Mouse (Mus musculus): ENCODE results near the gene Pdk3. TPM values are rescaled to one million over a fixed set of nuclear protein-coding genes. Genes with fewer than 3 reads are reported as not detected.

Gene Pdk3
- 64.1 and 70.4 TPM in 2 replicates for polyA plus RNA-seq (2015; fragmentation: Nextera tagmentation; extraction: Ambion mirVana)

DNA sequence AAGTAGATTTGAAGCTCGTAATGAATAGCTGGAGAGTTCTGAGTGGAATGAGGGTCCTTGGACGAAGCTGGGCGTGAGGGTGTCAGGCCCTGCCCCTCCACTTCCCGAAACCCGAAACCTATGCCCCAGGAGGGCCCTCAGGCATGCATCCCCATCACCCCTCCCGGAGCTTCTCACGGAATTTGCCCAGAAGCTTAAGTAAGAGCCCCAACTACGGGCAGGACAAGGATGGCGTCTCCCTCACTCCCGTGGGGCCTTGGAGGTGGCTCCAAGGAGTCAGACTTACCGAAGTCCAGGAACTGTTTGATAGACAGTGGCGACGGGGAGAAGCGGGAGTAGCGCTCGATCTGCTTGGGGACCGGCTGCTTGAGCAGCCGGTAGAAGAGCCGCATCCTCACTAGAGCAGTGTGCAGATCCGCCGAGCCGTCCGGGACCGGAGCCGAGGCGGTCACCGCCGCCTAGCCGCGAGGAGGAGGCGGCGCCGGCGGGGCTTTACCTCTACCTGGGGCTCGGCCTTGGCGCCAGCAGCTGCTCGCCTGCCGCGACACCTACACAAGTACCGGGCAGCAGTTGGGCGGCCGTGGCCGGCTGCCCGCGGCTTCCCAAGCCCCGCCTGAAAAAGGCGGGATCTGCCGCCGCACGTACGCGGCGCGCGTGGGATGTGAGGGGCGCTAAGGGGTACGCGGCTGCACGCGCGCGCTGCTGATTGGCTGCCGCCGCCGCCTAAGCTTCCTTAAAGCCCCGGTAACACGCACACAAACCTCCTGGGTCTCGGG lies at the start of gene Pdk3:
Gene Pdk3 (minus strand): TSS at position 641 of the 776 bp plus-strand sequence.
- 26% methylated on average over 52 of the region's 68 CpGs for WGBS
- H3K4me3 ChIP-seq (replicated peaks), result peak within 1 kb of the TSS; percentile 61
- H3K9me3 ChIP-seq (replicated peaks), result no peaks in the 10 kb centered on the region
- peaks cover 4% of the 10 kb centered on the region; the same call in 1 of the 2 replicates for H3K27me3 ChIP-seq
- no peaks in the 10 kb centered on the region for H3K4me1 ChIP-seq
- H3K27ac ChIP-seq, result peak within 1 kb of the TSS; percentile 91
- peak within 1 kb of the TSS; percentile 58 for H3K4me2 ChIP-seq
- peak within 1 kb of the TSS; percentile 59 for H3K9ac ChIP-seq
- H3K36me3 ChIP-seq, result no peaks in the 10 kb centered on the region
- ATAC-seq (replicated peaks; ENCODE audit: low FRiP score), result peak; percentile 96

DNA sequence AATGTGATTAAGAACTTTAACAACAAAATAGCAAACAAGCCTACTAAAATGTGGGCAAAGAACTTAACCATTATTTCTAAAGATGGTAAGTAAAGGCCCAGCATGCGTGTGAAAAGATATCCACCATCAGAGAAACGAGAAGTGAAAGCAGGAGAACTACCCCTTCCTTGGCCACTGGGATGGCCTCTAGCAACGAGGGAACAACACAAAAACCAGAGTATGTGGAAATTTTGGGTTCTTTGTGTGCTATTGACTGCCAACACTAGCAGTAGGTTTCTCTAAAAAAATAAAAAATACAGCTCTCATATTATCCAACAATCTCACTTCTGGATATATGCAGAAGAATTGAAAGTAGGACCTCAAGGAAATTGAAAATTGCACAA lies 45.6 kb upstream of the Pdk3 start:
- WGBS, result 63% methylated on average over 3 of the region's 3 CpGs
- Histone ChIP-seq H3K27me3 (peaks cover 32% of the 10 kb centered on the region), H3K4me3 (replicated peaks) (no peak overlapping the region), H3K4me2 (no peak overlapping the region), H3K9me3 (replicated peaks) (no peaks in the 10 kb centered on the region), H3K36me3 (no peaks in the 10 kb centered on the region), H3K4me1 (no peaks in the 10 kb centered on the region), H3K27ac (no peak overlapping the region), H3K9ac (no peak overlapping the region)
- ATAC-seq (replicated peaks; ENCODE audit: low FRiP score), result no peak

DNA sequence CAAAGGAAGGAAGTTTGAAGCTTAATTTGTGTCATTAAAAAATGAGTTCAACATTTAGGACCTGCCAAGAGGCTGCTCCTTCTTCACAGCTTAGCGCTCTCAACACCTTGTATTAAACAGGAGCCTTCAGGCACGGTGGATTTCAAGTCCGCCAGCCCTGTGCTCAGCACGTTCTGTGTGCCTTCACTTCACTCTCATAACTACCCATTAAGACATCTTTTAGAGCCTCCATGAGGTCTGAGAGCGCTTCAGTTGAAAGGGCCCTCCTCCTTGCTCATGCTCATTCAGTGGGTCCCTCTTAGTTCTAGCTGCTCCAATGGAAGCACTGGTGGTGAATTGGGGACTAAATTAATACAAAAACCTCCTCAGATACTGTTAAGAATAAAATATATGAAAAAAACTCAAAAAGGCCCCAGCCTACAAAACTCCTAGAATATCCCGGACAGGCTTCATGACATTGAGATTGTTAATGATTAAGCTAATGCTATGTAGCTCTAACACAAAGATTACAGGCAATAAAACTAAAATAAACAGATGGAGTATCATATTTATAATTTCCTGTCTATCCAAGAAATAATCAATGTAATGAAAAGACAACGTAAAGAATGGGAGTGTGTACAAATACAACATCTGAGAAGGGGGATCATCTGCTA lies 45.1 kb upstream of the Pdk3 start:
- no peak overlapping the region for H3K9ac ChIP-seq
- no peak overlapping the region for H3K4me2 ChIP-seq
- H3K27me3 ChIP-seq, result peaks cover 35% of the 10 kb centered on the region
- no peaks in the 10 kb centered on the region for H3K9me3 ChIP-seq (replicated peaks)
- no peaks in the 10 kb centered on the region for H3K4me1 ChIP-seq
- no peak overlapping the region for H3K27ac ChIP-seq
- 79% methylated on average over 7 of the region's 7 CpGs for WGBS
- ATAC-seq (replicated peaks; ENCODE audit: low FRiP score), result no peak
- no peaks in the 10 kb centered on the region for H3K36me3 ChIP-seq
- H3K4me3 ChIP-seq (replicated peaks), result no peak overlapping the region

DNA sequence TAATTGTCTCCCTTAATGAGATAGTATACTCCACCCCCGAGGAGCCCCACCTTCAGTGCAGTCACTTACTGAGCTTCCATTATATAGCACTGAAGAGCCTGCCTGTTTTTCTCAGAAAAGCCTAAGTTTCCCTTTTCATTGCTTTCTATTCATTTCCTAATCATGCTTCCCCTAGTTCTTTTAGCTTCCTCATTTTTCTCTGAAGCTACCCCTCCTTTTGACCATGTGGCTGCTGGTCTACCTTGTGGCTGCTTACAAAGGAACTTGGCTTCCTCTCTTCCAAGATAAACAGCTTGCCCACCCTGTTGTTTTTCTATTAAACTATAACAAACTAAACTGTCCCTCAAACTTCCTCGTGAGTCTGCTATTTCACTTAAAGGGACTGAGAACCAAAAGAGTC lies 31.4 kb upstream of the Pdk3 start:
- no peaks in the 10 kb centered on the region for H3K4me1 ChIP-seq
- H3K4me2 ChIP-seq, result no peak overlapping the region
- H3K27me3 ChIP-seq, result peaks cover 42% of the 10 kb centered on the region
- no peaks in the 10 kb centered on the region for H3K36me3 ChIP-seq
- ATAC-seq (replicated peaks; ENCODE audit: low FRiP score), result no peak
- 35% methylated on average over 2 of the region's 2 CpGs for WGBS
- no peak overlapping the region for H3K4me3 ChIP-seq (replicated peaks)
- no peaks in the 10 kb centered on the region for H3K9me3 ChIP-seq (replicated peaks)
- no peak overlapping the region for H3K9ac ChIP-seq
- no peak overlapping the region for H3K27ac ChIP-seq

DNA sequence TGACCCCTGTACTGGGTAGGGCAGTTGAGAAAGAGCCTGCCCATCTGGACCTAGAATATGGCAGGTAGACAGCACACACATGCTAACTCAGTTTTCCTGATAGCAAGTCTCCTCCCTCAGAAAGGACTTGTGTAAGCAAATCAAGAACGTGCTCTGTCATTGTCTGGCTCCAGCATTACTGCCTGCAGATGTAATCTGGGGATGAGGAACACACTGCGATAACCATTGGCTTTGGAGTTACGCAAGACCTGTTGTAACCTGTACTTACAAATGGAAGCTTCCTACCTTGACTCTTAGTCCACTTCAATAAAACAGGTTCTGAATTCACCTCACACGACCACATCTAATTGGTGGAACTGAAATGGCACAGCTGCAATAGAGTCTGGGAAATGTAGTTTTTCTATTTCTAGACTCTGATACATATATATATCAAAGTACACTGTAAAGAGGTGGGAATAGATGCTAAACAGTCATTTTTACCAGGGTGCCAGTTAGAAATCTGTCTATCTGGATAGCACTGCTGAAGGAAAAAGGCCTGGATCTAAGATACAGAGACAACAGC lies 30.6 kb upstream of the Pdk3 start:
- no peak overlapping the region for H3K4me2 ChIP-seq
- no peaks in the 10 kb centered on the region for H3K36me3 ChIP-seq
- H3K27ac ChIP-seq, result no peak overlapping the region
- peaks cover 40% of the 10 kb centered on the region for H3K27me3 ChIP-seq
- no peaks in the 10 kb centered on the region for H3K9me3 ChIP-seq (replicated peaks)
- no peak for ATAC-seq (replicated peaks; ENCODE audit: low FRiP score)
- no peak overlapping the region for H3K9ac ChIP-seq
- no peak overlapping the region for H3K4me3 ChIP-seq (replicated peaks)
- WGBS, result 79% methylated on average over 4 of the region's 4 CpGs
- no peaks in the 10 kb centered on the region for H3K4me1 ChIP-seq

DNA sequence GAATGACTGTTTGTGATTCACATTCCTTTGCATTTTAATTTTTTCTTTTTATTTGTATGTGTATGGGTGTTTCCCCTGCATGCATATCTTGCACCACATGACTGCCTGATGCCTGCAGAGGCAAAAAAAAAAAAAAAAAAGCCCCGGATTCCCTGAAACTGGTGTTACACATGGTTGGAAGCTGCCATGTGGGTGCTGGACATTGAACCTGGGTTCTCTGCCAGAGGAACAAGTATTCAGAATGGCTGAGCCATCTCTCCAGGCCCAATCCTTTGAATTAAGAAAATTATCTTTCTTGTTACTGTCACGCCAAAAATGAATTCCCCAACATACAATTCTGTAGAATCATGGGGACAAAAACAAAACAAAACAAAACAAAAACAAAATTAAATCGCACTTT lies 25.8 kb upstream of the Pdk3 start:
- Histone ChIP-seq H3K9me3 (replicated peaks) (no peaks in the 10 kb centered on the region), H3K27me3 (peaks cover 38% of the 10 kb centered on the region), H3K36me3 (no peaks in the 10 kb centered on the region), H3K27ac (no peak overlapping the region), H3K9ac (no peak overlapping the region), H3K4me2 (no peak overlapping the region), H3K4me1 (no peaks in the 10 kb centered on the region), H3K4me3 (replicated peaks) (no peak overlapping the region)
- WGBS, result 68% methylated on average over 3 of the region's 3 CpGs
- ATAC-seq (replicated peaks; ENCODE audit: low FRiP score), result no peak

DNA sequence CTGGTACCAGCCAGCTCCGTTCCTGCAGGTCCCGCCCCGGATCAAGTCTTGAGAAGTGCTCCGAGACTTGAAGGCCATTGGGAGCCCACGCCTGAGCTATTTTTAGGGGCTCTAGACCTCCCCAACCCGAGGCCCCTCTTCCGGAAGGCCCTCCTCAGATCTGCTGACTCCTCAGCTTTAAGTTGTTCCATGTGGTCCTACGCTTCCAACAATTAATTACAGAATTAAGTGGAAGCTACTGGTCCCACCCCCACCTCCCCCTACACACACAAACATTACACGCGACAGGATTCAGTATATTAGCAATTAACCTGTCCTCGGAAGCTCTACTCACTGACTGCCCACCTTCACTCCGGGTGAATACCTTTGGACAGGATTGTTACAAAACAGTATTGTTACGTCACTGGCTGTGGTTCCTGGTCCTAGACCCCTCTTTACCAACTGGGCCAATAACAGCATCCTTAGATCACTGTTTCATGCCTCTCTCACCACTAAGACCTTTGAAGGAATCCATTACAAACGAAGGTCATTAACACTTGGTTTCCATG lies 410 bp upstream of the Pdk3 start:
- Histone ChIP-seq H3K9ac (peak overlapping the region; percentile 59; the same call in 1 of the 2 replicates), H3K9me3 (replicated peaks) (no peaks in the 10 kb centered on the region), H3K36me3 (no peaks in the 10 kb centered on the region), H3K27me3 (peaks cover 6% of the 10 kb centered on the region; the same call in 1 of the 2 replicates), H3K4me1 (no peaks in the 10 kb centered on the region), H3K4me3 (replicated peaks) (peak overlapping the region; percentile 61), H3K27ac (peak overlapping the region; percentile 91), H3K4me2 (peak overlapping the region; percentile 58)
- peak; percentile 38 for ATAC-seq (replicated peaks; ENCODE audit: low FRiP score)
- WGBS, result 41% methylated on average over 14 of the region's 14 CpGs

DNA sequence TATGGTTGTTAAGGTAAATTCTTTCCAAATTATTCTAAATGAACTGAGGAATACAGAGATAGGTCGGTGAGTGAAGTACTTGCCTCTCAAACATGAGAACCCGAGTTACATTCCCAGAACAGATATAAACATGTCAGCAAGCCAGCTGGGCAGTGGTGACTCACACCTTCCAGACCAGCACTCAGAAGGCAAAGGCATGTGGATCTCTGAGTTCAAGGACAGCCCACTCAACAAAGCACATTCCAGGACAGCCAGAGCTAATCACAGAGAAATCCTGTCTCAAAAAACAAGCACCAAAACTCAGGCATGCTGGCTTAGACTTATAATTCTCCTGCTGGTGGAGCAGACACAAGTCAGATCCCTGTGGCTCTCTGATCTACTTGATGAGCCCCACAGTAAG lies 6.2 kb downstream of the Pdk3 start:
- no peak overlapping the region for H3K4me2 ChIP-seq
- 60% methylated on average over 2 of the region's 2 CpGs for WGBS
- H3K4me3 ChIP-seq (replicated peaks), result no peak overlapping the region
- no peaks in the 10 kb centered on the region for H3K4me1 ChIP-seq
- no peak for ATAC-seq (replicated peaks; ENCODE audit: low FRiP score)
- H3K27me3 ChIP-seq, result 0 out of 2 replicates have a peak, but pooled peaks cover 18% of the 10 kb centered on the region
- H3K27ac ChIP-seq, result no peak overlapping the region
- no peak overlapping the region for H3K9ac ChIP-seq
- H3K9me3 ChIP-seq (replicated peaks), result no peaks in the 10 kb centered on the region
- no peaks in the 10 kb centered on the region for H3K36me3 ChIP-seq

DNA sequence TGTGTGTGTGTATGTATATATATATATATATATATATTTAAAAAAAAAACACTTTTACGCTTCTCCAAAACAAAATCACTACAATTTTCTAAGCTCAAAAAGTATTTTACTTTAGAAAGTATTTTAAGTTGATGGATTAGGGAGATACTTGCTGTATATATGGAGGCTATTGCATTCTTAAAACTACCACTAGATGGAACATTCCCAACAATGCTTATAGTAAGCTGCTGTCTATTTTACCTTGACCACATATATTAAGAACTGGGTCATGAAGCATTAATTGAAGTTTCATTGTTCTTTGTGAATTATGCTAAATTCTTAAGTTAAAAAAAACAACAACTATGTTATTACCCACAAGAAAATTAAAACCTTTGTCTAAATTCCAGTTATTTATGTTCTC lies 24.0 kb downstream of the Pdk3 start:
- no peak for ATAC-seq (replicated peaks; ENCODE audit: low FRiP score)
- peaks cover 22% of the 10 kb centered on the region; the same call in 1 of the 2 replicates for H3K27me3 ChIP-seq
- H3K4me3 ChIP-seq (replicated peaks), result no peak overlapping the region
- H3K9ac ChIP-seq, result no peak overlapping the region
- 93% methylated on average over 1 of the region's 1 CpGs for WGBS
- H3K27ac ChIP-seq, result no peak overlapping the region
- H3K36me3 ChIP-seq, result no peaks in the 10 kb centered on the region
- H3K4me1 ChIP-seq, result no peaks in the 10 kb centered on the region
- no peak overlapping the region for H3K4me2 ChIP-seq
- H3K9me3 ChIP-seq (replicated peaks), result no peaks in the 10 kb centered on the region

DNA sequence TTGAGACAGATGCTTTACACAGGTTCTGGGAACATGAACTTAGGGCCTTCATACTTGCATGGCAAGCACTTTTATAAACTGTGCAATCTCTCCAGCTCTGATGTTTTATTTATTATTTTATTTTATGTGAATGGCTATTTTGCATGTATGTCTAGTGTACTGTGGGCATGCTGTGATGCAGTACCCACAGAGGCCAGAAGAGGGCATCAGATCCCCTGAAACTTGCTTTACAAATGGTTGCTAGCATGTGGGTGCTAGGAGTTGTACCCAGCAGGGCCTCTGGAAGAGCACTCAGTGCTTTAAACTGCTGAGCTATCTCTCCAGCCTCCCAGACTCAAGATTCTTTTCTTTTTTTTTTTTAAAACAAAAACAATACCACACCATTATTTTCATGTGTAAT lies 38.8 kb downstream of the Pdk3 start:
- H3K9me3 ChIP-seq (replicated peaks), result no peaks in the 10 kb centered on the region
- H3K4me3 ChIP-seq (replicated peaks), result no peak overlapping the region
- H3K36me3 ChIP-seq, result no peaks in the 10 kb centered on the region
- H3K27ac ChIP-seq, result no peak overlapping the region
- H3K9ac ChIP-seq, result no peak overlapping the region
- no peak overlapping the region for H3K4me2 ChIP-seq
- no peaks in the 10 kb centered on the region for H3K4me1 ChIP-seq
- H3K27me3 ChIP-seq, result no peaks in the 10 kb centered on the region
- ATAC-seq (replicated peaks; ENCODE audit: low FRiP score), result no peak

DNA sequence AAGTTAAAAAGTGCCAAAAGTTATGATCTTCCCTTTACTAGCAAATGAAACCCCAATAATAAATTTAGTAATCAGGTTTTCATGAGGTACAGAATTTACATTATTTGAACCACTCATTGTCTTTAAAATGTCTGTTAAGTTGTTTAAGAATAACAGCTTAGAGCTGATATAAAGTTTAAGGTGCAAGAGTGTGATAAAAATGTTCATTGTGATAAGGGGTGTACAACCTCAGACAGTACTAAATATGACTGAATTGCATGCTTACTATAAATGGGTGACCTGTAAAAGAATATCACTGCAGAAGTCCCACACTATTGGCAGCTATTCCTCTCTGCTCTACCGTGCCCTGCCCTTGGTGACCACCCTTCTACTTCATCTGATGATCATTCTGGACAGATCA lies 42.4 kb downstream of the Pdk3 start:
- Histone ChIP-seq H3K36me3 (no peaks in the 10 kb centered on the region), H3K4me1 (no peaks in the 10 kb centered on the region), H3K27me3 (peaks cover 4% of the 10 kb centered on the region; the same call in 1 of the 2 replicates), H3K9me3 (replicated peaks) (no peaks in the 10 kb centered on the region), H3K9ac (no peak overlapping the region), H3K4me3 (replicated peaks) (no peak overlapping the region), H3K27ac (no peak overlapping the region), H3K4me2 (no peak overlapping the region)
- ATAC-seq (replicated peaks; ENCODE audit: low FRiP score), result no peak
- 80% methylated on average over 1 of the region's 1 CpGs for WGBS

DNA sequence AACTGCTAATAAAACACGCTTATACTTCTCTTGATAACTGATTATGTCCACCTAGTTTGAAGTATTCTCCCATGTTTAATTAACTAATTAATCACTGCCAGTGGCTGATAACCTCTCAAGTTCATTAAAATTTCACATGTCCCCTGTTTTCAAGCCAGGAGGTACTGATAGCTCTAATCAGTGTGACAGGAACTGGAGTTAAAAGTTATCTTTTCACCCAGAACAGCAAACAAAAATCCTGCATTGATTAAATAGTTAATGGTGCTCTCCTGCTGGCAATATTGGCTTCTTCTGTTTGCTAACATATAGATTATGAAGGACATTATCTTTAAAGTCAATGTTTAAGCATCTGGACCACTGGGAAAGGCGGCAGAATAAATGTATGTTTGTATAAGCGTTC lies 71.2 kb downstream of the Pdk3 start:
- Histone ChIP-seq H3K4me2 (no peak overlapping the region), H3K9ac (no peak overlapping the region), H3K36me3 (no peaks in the 10 kb centered on the region), H3K27me3 (peaks cover 33% of the 10 kb centered on the region), H3K9me3 (replicated peaks) (no peaks in the 10 kb centered on the region), H3K27ac (no peak overlapping the region), H3K4me3 (replicated peaks) (no peak overlapping the region), H3K4me1 (no peaks in the 10 kb centered on the region)
- 91% methylated on average over 3 of the region's 3 CpGs for WGBS
- ATAC-seq (replicated peaks; ENCODE audit: low FRiP score), result no peak

Measured in kidney, embryonic 15.5 days (tissue).